Mouse (Mus musculus) MN1 (cell line): ENCODE measurements at regions not wholly inside any gene's neighbourhood (a gene's known extent, or its start where the extent isn't known, plus 50 kb on each side); places are given as distances from the start of the nearest gene placed in this dataset.

ENCODE experiments used
- DNase-seq: peaks from one replicate; pipeline ENCODE4 v3.0.0-alpha.2; 2016; ENCODE audit warnings: low spot score

DNA sequence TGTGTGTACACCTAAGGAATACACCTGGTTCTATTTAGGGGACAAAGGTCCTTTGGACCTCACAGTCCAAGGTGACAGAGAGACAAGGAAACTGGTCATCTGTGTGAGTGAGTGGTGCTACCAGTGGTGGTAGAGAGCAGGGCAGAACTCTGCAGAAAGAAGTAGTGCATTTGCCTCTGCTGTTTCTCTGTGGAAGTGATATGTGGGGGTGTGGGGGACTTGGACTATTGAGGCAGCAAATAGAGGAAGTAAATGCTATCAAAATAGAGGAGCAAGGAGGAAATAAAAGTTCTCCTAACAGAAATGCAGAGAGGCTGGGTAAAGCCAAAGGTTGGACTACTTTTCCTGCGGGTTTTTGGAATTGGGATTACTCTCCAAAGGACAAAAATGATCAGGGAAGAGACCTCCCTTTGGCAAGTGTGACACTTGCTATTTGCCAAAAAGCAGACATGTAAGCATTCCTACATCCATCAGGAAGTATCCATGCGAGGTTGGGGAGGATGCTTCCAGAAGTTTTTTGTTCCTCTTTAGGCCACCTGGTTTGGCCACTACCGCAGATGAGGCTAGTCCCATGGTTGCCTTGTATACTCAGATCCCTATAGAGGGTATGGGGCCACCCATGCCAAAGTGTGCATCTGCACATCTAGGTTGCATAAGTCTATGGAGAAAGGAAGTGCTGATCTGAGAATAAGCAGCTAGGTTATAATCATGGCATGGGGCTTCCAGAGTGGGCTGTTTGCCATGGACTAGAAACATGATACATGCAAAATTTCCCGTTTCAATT is 285.0 kb upstream of the Klf4 start:
- no peak for DNase-seq

GRCm38 (mm10) chr4:55815832-55816231 is 283.6 kb upstream of the Klf4 start:
- no peak for DNase-seq

DNA sequence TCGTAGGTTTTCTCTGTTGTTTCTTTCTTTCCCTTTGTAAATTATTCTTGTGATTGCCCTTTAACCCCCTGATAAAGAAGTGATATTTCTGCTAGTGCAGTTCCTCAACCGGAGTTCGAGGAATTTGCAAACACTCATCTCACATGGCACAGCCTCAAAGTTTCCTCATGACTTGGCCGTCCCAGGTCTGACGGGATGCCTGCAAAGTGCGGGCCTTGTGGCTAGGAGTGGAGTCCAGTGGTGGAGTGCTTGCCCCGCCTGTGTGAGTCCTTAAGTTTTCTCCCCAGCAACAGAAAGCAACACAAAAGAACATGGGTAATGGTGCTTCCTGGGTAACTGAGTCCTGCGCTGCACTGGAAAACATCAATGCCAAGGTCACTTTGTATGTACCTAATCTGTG is 280.6 kb upstream of the Klf4 start:
- DNase-seq = no peak

DNA sequence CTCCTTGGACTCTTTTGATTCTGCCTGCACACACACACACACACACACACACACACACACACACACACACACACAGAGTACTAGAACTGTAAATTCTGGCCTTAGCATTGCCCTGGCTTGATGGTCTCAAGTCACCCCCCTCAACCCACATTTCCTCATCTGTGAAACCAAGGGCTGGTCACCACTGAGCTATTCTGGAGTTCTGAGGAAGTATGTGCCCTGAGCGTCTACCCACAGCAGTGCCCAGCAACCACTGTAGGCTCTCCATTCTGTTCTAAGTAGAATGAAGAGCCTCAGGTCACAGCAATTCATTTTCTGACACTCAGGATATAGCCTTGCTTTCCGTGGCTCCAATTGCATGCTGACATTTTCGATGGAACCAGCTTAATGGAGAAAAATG is 279.4 kb upstream of the Klf4 start:
- DNase-seq = no peak

- no peak for DNase-seq
These were observed 276.2 kb upstream of the Klf4 start for GRCm38 (mm10) chr4:55808501-55808900.

GRCm38 (mm10) chr4:55806799-55807198 is 274.5 kb upstream of the Klf4 start:
- DNase-seq = no peak

DNA sequence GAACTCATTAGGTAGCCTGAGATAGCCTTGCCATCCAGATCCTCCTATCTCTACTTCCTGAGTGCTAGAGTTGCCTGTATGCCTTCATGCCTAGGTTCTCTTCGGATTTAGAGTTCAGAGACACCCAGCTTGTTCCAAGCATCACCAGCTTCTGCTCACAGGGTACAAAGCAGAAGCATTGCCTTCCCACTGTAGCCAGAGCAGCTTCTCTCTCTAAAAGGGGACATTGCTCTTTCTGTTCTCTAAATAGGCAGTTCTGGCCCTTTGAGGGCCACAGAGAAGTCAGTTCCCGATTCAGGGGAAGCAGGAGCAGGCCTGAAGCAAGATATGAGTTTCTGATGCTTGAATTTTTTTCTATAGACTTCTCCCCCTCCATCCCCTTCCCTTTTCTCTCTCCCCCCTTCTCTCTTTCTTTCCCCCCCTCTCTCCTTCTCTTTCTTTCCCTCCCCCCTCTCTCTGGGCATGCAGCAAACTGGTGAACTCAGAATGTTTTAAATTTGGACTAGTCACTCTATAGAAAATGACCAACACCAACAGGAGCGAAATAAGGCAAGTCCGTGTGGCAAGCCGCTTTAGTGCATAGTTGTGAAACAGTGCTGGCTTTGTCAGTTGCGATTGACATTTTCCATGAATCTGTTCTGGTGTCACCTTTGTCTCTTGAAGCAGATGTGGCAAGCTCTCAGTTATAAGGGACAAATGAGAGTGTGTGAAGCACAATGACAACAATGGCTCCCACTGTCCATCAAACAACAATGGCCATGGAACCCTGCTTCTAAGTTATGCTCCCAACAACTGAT is 273.2 kb upstream of the Klf4 start:
- DNase-seq = no peak

- DNase-seq = no peak
These were observed 269.8 kb upstream of the Klf4 start for GRCm38 (mm10) chr4:55802101-55802500.

DNA sequence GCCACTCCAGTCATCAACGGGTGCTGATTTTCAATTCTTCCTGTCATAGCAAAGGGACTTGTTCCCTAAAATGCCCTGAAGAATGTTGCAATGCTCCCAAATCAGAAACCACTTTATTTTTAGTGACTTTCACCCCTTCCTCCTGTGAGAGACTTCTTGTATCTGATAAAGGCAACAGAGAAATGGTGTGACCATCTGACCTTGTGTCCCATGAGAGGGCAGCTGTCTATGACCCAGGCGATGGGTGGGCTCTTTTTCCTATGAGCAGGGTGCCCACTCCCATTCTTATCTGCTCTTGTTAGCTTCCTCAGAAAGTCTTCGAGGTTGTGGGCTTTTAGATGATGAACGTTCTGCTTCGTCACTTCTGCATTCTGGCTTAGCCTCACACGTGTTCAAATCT is 265.8 kb upstream of the Klf4 start:
- no peak for DNase-seq

- DNase-seq = no peak
These were observed 249.1 kb upstream of the Klf4 start for GRCm38 (mm10) chr4:55781329-55781847.

DNA sequence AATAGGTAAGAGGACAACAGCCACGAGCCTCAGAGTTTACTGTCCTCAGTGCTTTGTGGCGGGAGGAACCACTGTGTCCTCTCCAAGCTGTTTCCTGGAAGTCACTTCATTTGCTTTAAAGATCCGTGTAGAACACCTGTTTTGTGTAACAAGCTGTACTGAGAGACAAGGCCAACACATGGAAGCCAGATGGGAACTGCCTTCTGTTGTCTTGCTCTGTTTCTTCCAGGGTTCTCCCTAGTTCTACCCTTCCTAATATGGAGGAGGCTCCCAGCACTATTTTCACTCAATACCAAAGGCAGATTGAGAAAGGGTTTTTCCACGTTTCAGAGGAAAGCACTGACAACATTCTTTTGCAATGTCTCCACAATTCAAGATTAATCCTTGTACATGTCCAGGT is 247.3 kb upstream of the Klf4 start:
- DNase-seq = no peak

- no peak for DNase-seq
These were observed 243.6 kb upstream of the Klf4 start for GRCm38 (mm10) chr4:55775858-55776257.

DNA sequence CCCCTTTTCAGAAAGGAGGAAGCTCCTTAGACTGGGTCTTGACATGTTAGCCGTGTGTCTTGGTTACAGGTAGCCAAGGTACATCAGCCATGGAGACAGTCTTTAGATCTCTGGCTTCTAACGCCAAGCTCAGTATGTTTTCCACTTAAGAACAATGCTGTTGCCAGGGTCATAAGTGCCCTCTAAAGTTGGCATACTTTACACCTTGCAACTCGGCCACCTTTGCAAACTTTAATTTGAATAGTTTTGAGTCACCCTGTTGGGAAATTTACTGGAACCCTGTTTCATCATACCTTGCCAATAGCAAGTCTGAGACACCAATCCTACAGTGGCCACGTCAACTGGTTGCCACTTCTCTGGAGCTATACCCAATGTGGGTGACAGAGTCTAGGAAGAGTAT is 242.3 kb upstream of the Klf4 start:
- no peak for DNase-seq

DNA sequence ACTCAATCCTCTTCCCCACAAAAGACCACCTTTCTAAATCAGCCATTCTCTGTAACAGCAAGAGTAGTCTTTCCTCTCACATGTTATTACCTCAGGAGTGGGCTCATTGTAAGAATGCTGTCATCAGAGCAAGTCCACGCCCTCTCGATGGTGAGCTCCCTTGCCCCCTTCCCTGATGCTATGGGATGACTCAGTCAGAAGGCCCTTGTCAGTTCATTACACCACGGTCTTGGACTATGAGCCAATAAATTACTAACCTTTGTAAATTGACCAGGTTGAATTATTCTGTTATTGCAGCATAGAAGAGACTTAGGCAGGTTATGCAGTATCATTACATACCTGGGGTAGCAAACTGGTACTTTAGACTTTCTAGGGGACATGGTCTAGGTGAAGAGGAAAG is 237.4 kb upstream of the Klf4 start:
- DNase-seq = no peak

GRCm38 (mm10) chr4:55768325-55768724 is 236.1 kb upstream of the Klf4 start:
- no peak for DNase-seq

DNA sequence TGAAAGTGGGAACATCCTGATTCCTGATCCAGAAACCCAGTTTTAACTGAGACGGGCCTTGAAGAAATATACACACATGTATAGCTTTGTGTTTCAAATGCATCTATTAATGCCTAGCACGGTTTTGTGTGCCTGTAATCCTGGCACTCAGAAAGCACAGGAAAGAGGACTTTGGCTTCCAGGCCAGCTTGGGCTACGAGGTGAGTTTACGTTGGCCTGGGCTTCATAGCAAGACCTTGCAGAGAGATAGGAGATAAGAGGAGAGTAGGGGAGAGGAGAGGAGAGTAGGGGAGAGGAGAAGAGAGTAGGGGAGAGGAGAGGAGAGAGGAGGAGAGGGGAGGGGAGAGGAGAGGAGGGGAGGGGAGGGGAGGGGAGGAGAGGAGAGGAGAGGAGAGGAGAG is 234.9 kb upstream of the Klf4 start:
- DNase-seq = no peak

DNA sequence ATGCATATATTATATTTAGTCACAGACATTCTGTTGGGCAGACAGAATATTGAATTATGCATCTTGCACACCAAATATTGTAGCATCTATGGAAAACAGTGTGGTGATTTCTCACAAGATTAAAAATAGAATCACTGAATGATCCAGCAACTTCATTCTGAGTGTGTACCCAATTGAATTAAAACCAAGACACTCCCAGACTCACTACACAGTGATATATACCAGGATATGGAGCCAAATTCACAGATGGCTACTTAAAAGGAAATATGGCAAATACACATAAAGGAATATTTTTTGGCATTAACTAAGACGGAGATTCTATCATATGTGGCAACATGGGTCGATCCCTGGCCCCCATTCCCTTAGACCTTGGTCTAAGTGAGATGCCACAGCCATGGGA is 233.5 kb upstream of the Klf4 start:
- no peak for DNase-seq

GRCm38 (mm10) chr4:55763112-55763511 is 230.8 kb upstream of the Klf4 start:
- no peak for DNase-seq

GRCm38 (mm10) chr4:55762389-55762788 is 230.1 kb upstream of the Klf4 start:
- DNase-seq = no peak

DNA sequence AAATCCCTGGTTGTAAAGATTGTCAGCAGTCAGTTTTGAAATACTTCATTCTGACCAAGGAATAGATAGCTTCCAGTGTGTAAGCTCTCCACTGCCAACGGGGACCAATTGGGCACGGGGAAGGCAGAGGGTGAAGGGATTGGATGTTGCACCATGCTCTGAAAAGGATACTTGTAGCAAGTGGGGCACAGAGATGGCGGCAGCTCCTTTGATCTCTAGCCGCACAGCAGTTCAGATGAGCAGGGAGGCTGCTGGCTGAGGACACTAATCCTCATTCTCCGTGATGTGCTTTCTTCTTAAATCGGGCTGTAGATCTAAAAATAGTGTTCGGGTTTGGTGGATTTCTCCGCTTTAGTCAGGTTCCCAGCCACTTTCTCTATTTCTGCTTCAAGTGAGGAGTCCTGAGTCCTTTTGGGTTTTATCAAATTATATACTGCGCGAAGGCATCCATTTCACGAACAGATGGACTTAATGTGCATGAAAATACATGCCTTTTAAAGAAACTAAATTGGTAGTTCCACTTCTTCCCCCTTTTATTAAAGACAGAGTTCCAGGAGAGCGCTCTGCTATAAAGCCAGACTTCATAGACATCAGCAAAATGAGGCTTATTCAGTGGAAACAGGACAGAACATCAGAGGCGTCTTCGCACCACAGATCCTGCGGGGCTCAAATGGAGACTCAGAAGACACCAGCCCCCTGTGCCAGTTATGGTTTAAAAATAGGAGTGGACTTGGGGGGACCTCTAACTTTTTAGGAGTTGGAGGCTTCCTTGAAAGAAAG is 225.1 kb upstream of the Klf4 start:
- no peak for DNase-seq

DNA sequence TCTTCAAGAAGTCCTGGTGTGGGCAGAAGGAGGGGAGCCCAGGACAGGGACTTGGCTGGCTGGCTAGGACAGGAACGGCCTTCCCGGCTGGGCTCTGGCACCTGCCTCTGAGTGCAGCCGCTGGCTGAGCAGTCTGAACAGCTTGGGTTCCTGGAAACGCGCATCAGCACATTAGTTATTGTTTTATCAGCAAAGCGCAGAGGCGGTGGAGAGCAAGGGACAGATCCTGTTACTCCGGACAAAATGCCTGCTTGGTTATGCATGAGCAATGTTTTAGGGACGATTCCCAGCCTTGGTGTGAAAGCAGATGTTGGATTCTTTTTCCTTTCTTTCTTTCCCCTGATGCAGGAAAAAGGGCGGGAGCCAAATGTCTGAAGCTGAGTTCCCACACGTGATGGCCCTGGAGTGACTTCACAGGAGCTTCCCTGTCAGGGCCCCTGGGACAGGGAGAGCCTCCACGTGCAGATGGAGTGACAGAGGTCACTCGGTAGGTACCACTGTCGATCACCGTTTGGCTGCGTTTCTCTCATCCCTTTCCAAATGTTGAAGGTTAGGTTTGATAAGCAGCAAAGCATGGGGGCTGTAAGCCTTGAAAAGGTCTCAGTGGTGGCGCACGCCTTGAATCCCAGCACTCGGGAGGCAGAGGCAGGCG is 217.8 kb upstream of the Klf4 start:
- no peak for DNase-seq

- no peak for DNase-seq
These were observed 209.1 kb upstream of the Klf4 start for GRCm38 (mm10) chr4:55741355-55741754.
